Mouse (Mus musculus) skeletal muscle tissue, adult 2 months (tissue): ENCODE measurements at regions not wholly inside any gene's neighbourhood (a gene's known extent, or its start where the extent isn't known, plus 50 kb on each side); places are given as distances from the start of the nearest gene placed in this dataset.

Experiments
- DNase-seq: peaks from one replicate; pipeline ENCODE4 v3.0.0-alpha.2; 2012; ENCODE audit warnings: low read depth, low spot score

DNA sequence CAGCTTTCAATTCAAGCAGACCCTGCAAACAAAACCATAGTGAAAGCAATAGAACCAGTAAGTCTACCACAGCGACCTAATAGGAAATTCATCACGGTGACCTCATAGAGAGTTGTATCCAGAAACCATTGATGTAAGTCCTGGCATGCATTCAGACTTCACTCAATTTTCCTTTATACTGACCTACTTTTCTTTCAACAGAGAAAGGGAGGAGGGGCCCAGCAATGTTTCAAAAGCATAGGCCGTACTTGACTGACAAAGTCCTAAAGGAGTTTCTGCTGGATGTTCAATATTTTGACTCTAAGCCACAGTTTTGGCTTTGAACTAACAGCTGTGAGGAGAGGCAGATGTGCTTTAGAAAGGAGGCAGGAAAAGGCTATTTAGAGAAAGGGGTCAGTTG, 88.4 kb downstream of the AI593442 start:
- DNase-seq, result no peak

DNA sequence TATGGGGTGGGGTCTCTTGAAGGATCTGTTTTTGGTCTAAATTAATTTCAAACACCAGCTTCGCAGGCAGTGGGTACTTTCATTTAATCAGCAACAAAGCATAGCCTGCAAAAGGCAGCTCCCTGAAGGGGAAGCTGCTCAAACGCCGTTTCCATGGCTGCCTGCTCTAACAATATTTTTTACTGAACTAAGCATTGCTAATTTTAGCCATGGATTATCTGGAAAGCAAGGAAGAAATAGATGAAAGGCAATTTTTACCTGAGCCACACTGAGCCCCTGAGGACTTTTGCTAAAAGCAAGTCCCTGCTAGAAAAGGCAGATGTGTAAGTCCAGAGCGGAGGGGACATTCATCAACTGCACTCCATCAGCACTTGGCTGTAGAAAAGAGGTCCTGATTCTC, 105.5 kb downstream of the AI593442 start:
- DNase-seq, result no peak

DNA sequence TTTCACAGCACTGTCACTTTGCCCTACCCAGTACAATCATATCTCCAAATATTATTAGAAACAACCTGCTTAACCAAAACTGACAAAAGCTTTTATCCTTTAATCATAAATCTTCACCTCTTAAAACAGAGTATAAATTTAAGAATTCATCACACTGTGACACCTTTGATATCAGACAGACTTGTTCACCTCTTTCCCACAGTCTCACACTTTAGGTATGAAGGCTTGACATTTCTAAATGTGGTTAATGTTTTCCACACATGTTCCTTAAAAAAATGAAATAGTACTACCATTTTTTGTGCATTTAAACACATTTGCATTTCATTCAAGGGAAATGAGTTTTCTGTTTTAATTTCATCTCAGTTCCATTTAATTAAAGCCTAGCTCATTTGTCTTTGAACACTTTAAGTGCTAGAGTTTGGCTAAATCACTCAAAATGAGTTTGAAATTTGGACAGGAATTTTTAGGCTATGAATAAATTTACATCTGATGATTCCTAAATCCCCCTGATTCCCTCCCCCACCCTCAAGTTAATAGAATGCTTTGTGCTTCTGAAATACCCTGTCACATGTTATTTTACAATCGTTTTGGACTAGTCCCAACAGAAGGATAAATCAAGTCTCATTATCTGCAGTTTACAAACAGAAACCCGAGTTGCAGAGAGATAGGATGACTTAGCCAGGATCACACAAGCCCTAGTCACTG, 127.9 kb downstream of the AI593442 start:
- no peak for DNase-seq

DNA sequence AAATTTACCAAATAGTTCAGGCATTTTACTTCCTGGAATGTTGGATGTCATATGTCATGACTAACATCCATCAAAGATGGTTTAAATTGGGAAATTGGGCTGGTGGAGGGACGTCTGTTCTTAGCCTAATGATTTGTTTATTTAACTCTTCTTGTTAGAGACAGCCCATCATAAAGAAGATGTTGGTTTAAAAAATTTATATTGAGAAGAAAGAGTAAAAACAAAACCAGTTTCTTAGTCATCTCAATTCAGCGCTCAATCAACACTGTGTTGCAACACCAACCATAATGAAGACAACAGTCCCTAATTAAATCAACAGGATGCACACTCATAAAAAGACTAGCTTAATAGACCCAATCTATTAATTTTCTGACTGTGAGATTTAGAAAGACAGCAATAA, 133.5 kb downstream of the AI593442 start:
- DNase-seq, result no peak

DNA sequence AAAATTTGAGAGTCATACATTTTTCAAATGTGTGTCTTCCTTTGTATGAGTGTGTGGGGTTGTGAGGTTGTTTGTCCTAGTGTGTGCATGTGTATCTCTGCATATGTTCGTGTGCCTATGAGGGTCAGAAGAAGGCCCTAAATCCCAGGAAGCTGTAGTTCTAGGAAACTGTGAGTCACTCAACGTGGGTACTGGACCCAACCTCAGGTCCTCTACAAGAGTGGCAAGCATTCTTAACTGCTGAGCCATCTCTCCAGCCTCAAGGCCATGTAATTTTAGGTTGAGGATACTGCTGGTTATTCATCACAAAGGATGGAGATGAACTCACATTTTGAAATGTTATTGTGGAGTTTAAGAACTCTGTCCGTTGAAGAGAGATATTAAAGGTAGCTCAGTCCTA, 140.5 kb downstream of the AI593442 start:
- DNase-seq, result no peak

DNA sequence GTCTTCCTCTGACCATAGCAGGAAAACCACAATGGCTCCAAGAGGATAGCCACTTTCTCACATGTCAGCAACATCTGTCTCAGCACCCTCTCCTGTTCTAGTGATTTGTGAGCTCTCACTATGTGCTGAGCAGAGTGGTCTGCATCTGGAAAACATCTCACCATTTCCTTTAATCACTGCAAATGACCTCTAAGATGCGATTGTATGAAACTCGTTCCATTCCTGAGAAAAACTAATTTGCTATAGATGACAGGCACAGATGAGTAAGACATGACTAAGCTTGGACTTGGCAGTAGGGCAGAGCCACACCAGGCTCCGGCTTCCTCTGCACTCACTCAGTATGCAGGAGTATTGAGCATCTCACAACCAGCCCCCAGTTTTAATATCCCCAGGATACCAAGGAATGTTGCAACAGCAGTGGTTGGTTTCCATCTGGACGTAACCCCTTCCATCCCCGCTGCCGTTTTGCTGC, 150.1 kb downstream of the AI593442 start:
- DNase-seq, result no peak

DNA sequence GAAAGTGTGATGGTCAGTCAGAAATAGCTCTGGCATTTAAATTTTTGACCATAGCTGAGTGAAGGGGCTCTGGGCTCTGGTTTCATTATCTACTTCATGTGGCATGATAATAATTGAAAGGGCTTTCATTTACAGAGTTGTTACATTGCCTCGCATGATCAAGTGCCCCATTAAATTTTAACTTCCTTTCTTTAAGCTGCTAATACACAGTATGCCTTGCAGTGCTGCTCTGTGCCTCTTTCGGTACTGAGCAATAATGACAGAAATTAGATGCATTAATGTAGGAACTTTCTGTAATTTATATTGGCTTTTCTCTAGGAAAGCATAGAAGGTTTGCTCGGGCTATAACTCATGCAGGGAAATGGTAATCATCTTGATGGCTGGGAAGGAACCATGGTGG, 179.1 kb downstream of the AI593442 start:
- DNase-seq, result no peak

DNA sequence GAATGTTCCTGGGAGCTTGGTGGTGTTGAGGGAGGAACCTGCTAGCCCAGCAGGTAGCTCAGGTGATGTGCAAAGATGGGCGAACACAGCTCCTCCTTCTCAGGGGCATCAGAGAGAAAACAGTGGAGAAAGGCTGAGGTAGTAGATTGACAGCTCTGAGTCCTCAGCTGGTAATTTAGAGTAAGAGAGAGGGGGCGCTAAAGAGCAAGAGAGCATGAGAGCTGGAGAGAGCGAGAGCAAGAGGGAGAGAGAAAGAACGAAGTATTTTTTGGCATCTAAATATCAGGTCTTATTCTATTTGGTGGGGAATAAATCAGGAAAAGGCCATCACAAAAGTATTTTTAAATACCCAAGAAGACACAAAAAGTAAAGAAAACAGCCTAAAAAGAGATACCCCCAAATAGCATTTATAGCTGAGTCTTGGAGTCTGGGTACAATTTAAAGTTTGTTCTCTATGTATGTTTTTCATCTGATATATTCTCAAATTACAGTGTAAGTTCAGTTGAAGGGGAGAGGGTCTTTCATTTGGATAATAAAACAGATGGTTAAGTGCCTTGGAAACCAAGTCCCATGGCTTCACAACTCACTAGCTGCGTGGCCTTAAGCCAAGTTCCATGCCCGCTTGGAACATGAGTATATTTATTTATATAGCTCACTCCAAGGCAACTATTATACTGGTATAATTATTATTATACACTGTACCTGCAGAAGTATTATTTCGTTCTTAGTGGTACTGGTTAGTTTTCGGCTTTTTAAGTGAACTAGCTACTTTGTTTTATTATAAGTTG, 183.9 kb downstream of the AI593442 start:
- DNase-seq, result no peak

DNA sequence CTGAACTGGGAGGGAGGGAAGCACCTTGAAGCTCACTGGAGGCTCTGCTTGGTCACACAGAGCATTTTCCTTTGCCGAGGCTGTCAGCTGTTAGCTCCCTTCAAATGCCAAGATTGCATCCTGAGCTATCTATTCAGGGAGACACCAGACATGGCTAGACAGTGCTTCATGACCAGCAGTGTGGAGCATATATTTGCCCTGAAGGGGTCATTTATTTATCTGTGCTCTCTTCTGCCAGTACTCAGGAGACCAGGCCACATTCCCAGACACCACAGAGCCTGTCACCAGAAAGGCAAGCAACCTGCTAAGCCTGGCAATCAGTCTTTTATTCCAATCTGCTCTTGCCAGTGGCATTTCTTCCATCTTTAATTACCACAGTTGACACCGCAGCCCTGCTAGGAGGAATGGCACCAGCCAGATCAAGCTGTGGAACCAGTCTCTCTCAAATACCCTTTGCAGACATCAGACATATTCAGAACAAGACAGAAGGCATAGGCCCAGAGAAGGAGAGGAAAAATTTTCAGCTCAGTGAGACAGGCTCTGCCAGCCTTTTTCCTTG, 186.6 kb downstream of the AI593442 start:
- no peak for DNase-seq

DNA sequence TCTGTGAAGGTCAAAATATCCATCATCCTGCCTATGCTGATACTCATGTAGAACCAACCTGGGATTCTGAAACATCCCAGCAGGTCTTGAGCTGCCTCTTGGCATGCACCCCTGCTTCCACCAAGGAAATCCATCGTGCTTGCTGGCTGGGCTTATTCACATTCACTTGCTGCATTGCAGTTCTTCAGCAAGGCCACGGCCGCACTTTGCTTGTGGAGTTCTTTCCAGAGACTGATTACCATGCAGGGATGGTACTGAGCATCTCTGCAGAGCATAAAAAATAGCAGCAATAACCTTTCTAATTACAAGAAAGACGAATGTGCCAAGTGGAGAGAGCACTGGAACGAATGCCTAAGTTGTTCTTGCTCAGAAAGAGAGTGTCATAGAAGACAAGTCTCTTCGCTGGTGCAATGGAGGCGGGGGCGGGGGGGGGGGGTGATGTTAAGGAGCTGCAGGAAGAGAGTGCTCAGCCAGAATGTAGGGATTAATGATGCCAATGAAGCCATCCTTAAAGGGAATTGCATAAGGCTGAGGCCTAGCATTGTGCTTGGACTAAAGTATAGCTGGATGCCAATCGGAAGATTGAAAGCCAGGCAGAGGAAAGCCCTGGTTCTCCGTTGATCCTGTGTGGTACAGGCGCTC, 205.9 kb downstream of the AI593442 start:
- no peak for DNase-seq

DNA sequence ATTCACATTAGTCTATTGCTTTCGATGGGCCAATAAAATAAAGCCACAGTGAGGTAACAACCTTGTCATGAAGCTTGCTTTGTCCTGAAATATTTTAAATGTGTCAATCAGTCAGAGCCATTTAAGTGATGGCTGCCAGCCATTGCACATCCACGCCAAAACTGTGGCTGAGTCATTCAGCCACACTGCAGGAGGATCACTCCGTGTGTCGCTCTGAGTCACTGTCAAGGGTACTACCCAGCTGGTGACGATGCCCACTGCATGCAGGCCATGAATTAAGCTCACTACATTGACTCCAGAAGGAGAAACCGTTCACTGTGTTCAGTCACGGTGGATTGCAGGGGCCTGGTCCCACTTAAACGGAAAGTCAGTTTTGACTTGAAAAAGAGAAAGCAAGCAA, 206.7 kb downstream of the AI593442 start:
- no peak for DNase-seq

DNA sequence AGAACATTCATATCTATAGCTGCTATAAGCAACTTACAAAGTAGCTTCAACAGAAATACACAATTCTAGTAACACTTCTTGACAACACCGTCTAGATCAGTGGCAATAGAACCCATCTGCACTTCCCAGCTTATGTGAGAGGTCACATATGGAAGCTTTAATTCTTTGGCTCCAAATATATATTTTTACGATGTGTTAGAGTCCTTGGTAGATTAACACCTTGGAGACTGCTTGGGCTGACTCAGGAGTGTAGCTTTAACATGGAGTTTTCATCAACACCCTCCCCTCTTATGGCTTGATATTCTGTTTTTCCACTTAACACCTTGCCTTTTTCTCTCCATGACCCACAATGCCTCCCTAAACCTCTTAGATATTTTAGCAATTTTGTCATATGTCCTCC, 221.1 kb downstream of the AI593442 start:
- no peak for DNase-seq

DNA sequence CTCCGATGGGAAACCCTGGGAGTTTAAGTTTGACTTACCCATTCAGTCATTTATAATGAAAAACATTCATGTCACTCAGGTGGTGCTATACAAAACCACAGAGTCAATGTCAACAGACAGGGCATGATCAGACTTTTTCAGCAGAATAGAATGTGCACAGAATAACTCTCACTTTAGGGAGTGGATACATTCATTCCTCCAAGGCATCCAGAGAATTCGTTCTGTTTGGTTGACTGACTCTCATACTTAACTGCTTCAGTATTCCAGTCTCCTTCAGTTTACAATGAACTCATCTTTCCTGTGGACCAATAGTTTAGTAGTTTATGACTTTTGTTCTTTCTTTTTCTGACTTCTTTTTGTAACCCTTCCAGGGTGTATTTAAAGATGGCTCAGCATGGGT, 225.1 kb downstream of the AI593442 start:
- DNase-seq, result no peak

DNA sequence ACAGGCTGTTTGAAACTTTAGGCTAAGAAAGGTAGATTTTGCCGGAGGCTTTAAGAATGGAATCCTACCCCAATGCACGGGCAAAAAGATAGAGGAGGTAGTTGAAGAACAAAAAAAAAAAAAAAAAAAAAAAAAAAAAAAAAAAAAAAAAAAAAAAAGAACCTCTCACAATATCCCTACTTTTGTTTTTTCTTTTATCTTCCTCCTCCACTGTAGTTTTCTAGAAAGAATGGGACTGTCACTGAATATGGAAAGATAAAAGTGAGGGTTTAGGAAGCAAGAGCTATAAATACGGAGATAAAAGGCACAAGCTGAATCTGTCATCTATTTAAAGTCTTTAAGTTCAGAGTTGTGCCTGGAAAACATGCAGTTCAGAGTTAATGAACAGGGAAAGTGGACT, 227.8 kb downstream of the AI593442 start:
- no peak for DNase-seq

DNA sequence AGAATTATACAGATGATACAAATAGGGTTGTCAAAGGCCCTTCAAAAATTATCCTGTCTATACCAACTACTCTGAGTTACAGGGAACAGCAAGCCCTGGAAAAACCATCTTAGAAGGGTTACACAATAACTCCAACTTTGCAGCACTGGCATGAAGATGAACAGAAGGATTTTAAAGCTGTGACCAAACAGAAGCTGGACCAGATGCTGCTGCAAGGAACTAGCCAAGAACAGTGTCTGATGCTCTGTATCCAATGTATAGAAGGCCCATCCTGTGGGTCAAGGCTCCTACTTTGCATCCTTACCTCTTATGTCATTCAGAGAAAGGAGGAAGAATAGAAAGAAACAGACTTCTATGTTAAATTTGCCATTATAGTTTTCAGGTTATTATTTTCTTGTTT, 231.3 kb downstream of the AI593442 start:
- DNase-seq, result no peak

DNA sequence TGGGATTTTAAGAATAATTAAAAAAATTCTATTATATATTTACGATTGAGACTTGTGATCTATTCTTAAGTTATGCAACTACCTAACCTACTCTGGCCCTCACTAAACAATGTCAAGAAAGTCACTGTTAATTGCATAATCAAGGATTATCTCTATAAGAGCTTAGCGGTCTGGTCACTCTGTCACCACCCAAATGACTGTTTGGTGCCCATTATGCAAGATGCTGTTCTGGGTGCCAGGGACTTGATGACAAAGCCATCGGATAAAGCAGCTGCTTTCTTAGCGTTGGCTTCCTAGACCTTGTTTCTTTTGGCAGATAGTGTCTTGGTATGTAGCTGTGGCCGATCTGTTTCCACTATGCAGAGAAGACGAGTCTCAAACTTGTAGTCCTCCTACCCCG, 236.4 kb downstream of the AI593442 start:
- DNase-seq, result no peak

DNA sequence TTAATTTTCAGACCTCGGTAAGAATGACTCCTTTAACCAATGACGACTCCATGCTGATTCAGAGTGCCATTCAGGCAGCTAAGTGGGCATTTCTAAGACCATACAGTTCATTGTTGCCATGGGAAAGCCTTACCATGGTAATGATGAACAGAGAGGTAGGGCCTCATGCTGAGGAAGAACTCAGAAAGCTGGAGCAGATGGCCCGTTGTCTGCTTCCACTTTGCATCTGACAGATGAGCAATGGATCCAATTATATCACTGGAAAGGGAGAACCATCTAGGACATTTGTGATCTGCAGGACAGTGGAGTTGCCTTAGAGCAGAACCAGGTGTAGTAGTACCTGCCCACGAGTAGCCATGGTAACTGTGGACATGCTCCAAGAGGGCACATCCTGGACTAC, 245.4 kb downstream of the AI593442 start:
- DNase-seq, result no peak

DNA sequence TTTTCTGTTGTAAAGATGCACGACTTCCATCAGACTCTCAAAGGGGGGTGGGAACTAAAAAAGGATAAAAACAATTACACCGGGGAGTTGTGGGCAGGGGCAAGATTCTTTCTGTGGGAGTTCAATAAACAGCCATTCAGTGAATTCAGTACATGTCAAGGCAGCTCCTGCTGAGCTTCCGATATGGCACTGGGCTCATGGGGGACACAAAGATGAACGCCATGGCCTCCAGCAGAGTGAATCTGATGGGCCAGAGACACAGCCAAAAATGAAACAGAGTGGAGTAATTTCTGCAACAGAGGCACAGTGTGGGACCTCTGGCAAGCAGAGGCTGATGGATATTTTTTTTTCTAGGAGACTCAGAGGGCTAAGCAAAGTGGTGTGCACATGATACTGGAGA, 254.2 kb downstream of the AI593442 start:
- no peak for DNase-seq

DNA sequence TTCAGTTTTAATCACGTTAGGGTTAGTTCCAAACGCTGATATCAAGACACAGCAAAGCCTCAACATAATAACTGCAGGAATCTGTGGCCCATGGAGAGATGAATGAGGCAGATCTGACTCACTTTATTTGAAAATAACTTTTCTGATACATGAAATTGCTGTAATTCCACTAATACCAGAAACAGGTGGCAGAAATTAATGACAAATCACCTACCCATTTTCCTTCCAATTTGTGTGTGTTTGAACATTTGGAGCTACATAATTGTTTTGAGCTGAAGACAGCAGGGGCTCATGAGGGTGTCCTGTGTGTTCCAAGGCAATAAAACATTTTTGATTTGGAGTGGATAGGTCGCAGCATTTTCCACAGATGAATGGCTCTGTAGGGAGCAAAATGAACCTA, 254.2 kb upstream of the Zc3h12c start:
- no peak for DNase-seq

DNA sequence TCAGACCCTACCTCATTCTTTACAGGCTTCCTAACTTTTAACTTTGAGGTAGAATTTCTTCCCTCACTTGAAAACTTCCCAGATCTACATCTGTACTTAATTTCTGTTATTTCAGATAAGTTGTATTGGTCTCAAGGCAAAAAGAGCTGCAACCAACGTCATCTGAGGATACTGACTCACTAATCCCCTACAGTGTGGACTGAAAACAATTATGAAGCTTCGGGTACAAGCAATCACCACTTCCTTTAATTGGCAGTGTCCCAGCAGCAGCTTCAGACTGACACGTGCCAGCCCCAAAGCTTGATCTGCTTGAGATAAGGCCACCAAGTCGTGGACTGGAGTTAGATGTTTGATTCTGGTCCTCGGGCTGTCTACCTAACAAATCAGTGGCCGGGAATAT, 247.3 kb upstream of the Zc3h12c start:
- no peak for DNase-seq

DNA sequence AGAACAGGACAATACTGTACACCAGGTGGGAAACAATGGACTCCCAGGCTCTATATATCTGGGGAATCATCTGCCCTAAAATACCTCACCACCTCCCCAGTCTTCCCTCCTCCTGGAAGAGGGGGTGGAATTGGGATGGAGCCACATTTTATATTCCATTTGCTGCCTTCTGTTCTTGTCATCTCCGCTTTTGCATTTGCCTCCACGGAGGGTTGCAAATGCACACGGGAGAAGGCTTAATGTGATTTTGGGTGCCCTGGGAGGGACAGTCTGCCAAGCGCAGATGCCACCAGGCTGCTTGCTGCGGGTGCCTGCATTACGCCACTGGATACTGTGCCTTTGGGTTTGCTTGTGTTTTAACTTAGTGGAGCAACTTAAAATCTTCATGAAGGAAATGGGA, 239.5 kb upstream of the Zc3h12c start:
- no peak for DNase-seq

DNA sequence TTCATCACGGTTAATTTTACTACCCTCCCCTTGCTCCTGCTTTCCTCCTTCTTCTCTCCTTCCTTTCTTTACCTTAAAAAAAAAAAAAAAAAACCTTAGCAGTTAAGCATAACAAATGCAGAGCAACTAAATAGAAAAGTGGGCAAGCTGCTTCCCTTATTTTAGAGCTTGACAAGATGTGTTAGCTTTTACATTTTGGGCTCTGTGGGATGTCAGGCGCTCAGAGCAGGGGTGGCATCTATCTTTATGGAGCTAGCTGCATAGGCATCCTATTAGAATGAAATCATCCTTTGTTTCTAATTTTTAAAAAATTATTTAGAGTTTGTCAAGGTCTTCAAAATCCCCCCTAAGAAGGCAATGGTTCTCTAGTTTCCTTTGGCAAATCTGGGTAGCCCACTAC, 234.1 kb upstream of the Zc3h12c start:
- no peak for DNase-seq

DNA sequence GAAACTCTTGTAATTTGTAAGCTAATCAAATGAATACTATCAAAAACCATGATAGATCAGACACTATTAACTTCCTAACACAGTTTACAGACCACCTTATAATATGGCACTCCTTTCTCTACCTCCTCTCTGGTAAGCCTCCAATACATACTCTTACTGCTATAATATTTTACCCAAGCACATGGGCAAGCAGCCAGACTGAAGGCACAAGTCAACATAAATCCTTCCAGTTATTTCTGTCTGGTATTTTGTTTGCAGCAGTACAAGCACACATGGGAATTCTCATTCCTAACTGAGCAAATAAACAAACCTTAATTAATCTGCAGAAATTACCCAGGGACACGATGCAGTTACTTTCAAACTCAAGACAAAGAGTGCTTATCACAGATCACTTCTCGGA, 210.7 kb upstream of the Zc3h12c start:
- DNase-seq, result no peak
